Mouse (Mus musculus) MEL (cell line): Measurements from ENCODE around the gene Lrrc73.

Experiments used
- CTCF ChIP-seq, 3 experiments: IDR thresholded peaks in 2 of 3; conservative IDR thresholded peaks in 1 of 3; 2 replicates each; pipeline ENCODE4 v1.5.1; 2011 to 2012; ENCODE audit warnings: low read length in 3 of 3, low read depth in 2 of 3, mild to moderate bottlenecking in 2 of 3, improper control_type of control experiment in 1 of 3, inconsistent platforms in 1 of 3, mixed read lengths in 1 of 3, moderate library complexity in 1 of 3; ENCODE audit not compliant: control insufficient read depth in 1 of 3, insufficient read depth in 1 of 3, poor library complexity in 1 of 3, severe bottlenecking in 1 of 3
- EP300 ChIP-seq, 2 experiments: IDR thresholded peaks; 2 replicates each; pipeline ENCODE4 v1.6.1; 2011; ENCODE audit warnings: improper control_type of control experiment in 2 of 2, low read length in 2 of 2, low read depth in 1 of 2, mild to moderate bottlenecking in 1 of 2
- JUND ChIP-seq: IDR thresholded peaks from 2 replicates; pipeline ENCODE4 v1.6.1; 2011; ENCODE audit warnings: low read depth, mild to moderate bottlenecking, improper control_type of control experiment, low read length
- MAFK ChIP-seq: IDR thresholded peaks from 2 replicates; pipeline ENCODE4 v1.6.1; 2011; ENCODE audit warnings: low read depth, mild to moderate bottlenecking, low read length, improper control_type of control experiment, borderline replicate concordance
- MEF2A ChIP-seq: IDR thresholded peaks from 2 replicates; pipeline ENCODE4 v1.6.1; 2014; ENCODE audit warnings: low read depth, mild to moderate bottlenecking, inconsistent platforms, low read length, improper control_type of control experiment; ENCODE audit not compliant: poor library complexity, insufficient replicate concordance, severe bottlenecking; ENCODE audit errors: extremely low read depth

DNA sequence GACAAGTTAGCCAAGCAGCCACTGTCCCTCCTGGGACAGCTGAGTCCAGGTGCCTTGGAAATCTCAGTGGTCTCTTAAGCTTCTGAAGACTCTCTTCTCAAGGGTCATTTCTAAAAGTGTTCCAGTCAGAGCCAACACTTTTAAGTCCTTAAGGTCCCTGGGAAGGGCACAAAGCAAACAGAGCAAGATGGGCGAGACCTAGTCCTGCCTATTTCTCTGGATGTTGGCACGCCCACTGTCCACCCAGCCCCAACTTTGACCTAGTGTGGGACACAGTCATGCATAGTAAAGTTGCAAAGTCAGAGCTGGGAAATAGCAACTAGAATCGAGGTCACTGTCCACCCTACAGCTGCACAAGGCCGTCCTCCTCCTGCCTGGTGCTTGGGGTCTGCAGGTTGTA lies 10.3 kb upstream of the Lrrc73 start:
- TF ChIP-seq JUND = no peak
- TF ChIP-seq MEF2A = no peak
- no peak for TF ChIP-seq MAFK
- TF ChIP-seq CTCF (IDR thresholded peaks at IDR 0.05 in 2 of 3, conservative IDR thresholded peaks at IDR 0.05 in 1 of 3; ENCODE audit: control insufficient read depth in 1 of 3, insufficient read depth in 1 of 3, low read depth in 2 of 3, low read length in 3 of 3, poor library complexity in 1 of 3, severe bottlenecking in 1 of 3) = no peak
- TF ChIP-seq EP300 (IDR thresholded peaks at IDR 0.05; ENCODE audit: low read depth in 1 of 2, low read length in 2 of 2) = no peak
